Mouse (Mus musculus): ENCODE data around the gene Gng10.

Gng10 gene

GRCm38 (mm10) chr4:59015181-59015580, 19.7 kb upstream of the Gng10 start:
- DNase-seq (ENCODE audit: extremely low spot score): no peak

GRCm38 (mm10) chr4:59016922-59017321, 18.0 kb upstream of the Gng10 start:
- DNase-seq (ENCODE audit: extremely low spot score): no peak

GRCm38 (mm10) chr4:59034325-59034917, 467 bp upstream of the Gng10 start:
- no peak for DNase-seq (ENCODE audit: extremely low spot score)

GRCm38 (mm10) chr4:59035786-59036350, 980 bp downstream of the Gng10 start:
- peak; percentile 12 for DNase-seq (ENCODE audit: extremely low spot score)

GRCm38 (mm10) chr4:59036490-59037127, 1.7 kb downstream of the Gng10 start:
- peak; percentile 78 for DNase-seq (ENCODE audit: extremely low spot score)

- no peak for DNase-seq (ENCODE audit: extremely low spot score)
Measured at GRCm38 (mm10) chr4:59037525-59037924, 2.6 kb downstream of the Gng10 start.

- DNase-seq (ENCODE audit: extremely low spot score): no peak
Measured at GRCm38 (mm10) chr4:59040397-59041287, 5.8 kb downstream of the Gng10 start.

- DNase-seq (ENCODE audit: extremely low spot score): no peak
Measured at GRCm38 (mm10) chr4:59043074-59043473, 8.2 kb downstream of the Gng10 start.

- DNase-seq (ENCODE audit: extremely low spot score): no peak
Measured at GRCm38 (mm10) chr4:59043891-59044290, 9.0 kb downstream of the Gng10 start.

- DNase-seq (ENCODE audit: extremely low spot score): no peak
Measured at GRCm38 (mm10) chr4:59047222-59047621, 12.3 kb downstream of the Gng10 start.

GRCm38 (mm10) chr4:59051081-59051480, 16.2 kb downstream of the Gng10 start:
- no peak for DNase-seq (ENCODE audit: extremely low spot score)

GRCm38 (mm10) chr4:59057929-59058328, 23.0 kb downstream of the Gng10 start:
- no peak for DNase-seq (ENCODE audit: extremely low spot score)

GRCm38 (mm10) chr4:59062526-59062925, 27.6 kb downstream of the Gng10 start:
- no peak for DNase-seq (ENCODE audit: extremely low spot score)

GRCm38 (mm10) chr4:59069276-59069675, 34.4 kb downstream of the Gng10 start:
- DNase-seq (ENCODE audit: extremely low spot score): no peak

GRCm38 (mm10) chr4:59083430-59083829, 48.5 kb downstream of the Gng10 start:
- no peak for DNase-seq (ENCODE audit: extremely low spot score)

GRCm38 (mm10) chr4:59089391-59089790, 54.5 kb downstream of the Gng10 start:
- no peak for DNase-seq (ENCODE audit: extremely low spot score)

All from embryo, embryonic 9.5 days (tissue).